Mouse (Mus musculus): ENCODE data around the gene Upb1. TPM values are rescaled to one million over a fixed set of nuclear protein-coding genes. Genes with fewer than 3 reads are reported as not detected.
"Not testable (repeated sequence)": the region's sequence is repeated elsewhere in the genome, so short reads cannot be mapped to it uniquely, and the experiment has no call there.

The Upb1 gene
- polyA plus RNA-seq, 1 experiment from 2014 or later = 0.41 TPM

DNA sequence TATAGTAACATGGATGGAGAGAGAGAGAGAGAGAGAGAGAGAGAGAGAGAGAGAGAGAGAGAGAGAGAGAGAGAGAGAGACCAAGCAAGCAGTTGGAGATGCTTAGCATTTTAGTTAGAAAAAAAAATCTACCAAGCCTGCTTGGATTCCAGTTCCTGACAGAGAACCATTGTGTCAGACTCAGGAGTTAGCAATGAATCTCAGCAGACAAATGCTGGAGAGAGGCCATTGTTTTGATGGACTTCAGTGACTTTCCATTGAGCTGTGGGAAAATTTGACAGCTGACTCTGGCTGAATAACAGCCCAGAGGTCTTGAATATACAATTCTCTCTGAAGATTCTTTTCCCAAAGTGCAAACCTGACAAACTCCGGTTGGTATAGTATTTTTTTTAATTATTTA lies 56.9 kb downstream of the Upb1 start:
- Histone ChIP-seq H3K4me1 (ENCODE audit: control insufficient read depth, insufficient read depth, low read length) (no peaks in the 10 kb centered on the region), H3K27ac (ENCODE audit: low read length) (no peak overlapping the region), H3K4me3 (ENCODE audit: low read depth, low read length) (no peak overlapping the region), H3K27me3 (ENCODE audit: control insufficient read depth, insufficient read depth, low read depth, low read length) (no peaks in the 10 kb centered on the region), H3K4me2 (ENCODE audit: low read length) (no peak overlapping the region), H3K36me3 (ENCODE audit: control insufficient read depth, insufficient read depth, low read length) (no peaks in the 10 kb centered on the region), H3K9me3 (replicated peaks; ENCODE audit: control insufficient read depth, low read length, poor library complexity, severe bottlenecking) (no peaks in the 10 kb centered on the region), H3K9ac (ENCODE audit: low read depth, low read length) (no peak overlapping the region)
- WGBS = 74% methylated on average over 1 of the region's 1 CpGs
- ATAC-seq = no peak

DNA sequence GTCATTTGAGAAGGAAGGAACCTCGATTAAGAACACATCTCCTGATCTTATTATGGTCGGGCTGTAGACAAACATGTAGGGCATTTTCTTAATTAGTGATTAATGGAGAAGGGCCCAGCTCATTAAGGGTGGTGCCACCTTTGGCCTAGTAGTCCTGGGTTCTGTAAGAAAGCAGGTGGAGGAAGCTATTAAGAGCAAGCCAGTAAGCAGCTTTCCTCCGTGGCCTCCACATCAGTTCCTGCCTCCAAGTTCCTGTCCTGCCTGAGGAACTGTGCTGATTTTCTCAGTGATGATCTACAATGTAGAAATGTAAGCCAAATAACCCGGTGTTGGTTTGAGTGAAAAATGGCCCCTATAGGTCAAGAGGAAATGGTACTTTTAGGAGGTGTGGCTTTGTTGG lies 57.4 kb downstream of the Upb1 start:
- Histone ChIP-seq H3K9me3 (replicated peaks; ENCODE audit: control insufficient read depth, low read length, poor library complexity, severe bottlenecking) (no peaks in the 10 kb centered on the region), H3K4me2 (ENCODE audit: low read length) (no peak overlapping the region), H3K4me3 (ENCODE audit: low read depth, low read length) (no peak overlapping the region), H3K9ac (ENCODE audit: low read depth, low read length) (no peak overlapping the region), H3K27me3 (ENCODE audit: control insufficient read depth, insufficient read depth, low read depth, low read length) (no peaks in the 10 kb centered on the region), H3K36me3 (ENCODE audit: control insufficient read depth, insufficient read depth, low read length) (no peaks in the 10 kb centered on the region), H3K4me1 (ENCODE audit: control insufficient read depth, insufficient read depth, low read length) (no peaks in the 10 kb centered on the region), H3K27ac (ENCODE audit: low read length) (no peak overlapping the region)
- ATAC-seq = no peak
- WGBS = 93% methylated on average over 4 of the region's 4 CpGs

DNA sequence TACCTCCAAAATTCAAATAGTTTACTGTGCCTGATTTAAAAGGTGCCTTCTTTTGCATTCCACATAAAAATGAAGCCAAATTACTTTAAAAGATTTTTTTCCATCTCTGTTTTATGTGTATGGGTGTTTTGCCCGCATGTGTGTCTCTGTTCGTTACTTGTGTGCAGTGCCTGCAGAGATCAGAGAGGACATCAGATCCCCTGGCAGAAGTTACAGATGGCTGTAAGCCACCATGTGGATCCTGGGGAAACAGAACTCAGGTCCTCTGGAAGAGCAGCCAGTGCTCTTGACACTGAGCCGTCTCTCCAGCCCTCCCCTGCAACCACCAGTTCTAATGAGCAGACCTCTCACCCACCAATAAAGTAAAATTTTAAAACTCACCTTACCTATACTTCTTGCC lies 61.8 kb downstream of the Upb1 start:
- Histone ChIP-seq H3K27me3 (ENCODE audit: control insufficient read depth, insufficient read depth, low read depth, low read length) (no peaks in the 10 kb centered on the region), H3K9ac (ENCODE audit: low read depth, low read length) (no peak overlapping the region), H3K4me3 (ENCODE audit: low read depth, low read length) (no peak overlapping the region), H3K4me2 (ENCODE audit: low read length) (no peak overlapping the region), H3K9me3 (replicated peaks; ENCODE audit: control insufficient read depth, low read length, poor library complexity, severe bottlenecking) (no peaks in the 10 kb centered on the region), H3K4me1 (ENCODE audit: control insufficient read depth, insufficient read depth, low read length) (no peaks in the 10 kb centered on the region), H3K36me3 (ENCODE audit: control insufficient read depth, insufficient read depth, low read length) (no peaks in the 10 kb centered on the region), H3K27ac (ENCODE audit: low read length) (no peak overlapping the region)
- WGBS = 79% methylated on average over 3 of the region's 3 CpGs
- no peak for ATAC-seq

DNA sequence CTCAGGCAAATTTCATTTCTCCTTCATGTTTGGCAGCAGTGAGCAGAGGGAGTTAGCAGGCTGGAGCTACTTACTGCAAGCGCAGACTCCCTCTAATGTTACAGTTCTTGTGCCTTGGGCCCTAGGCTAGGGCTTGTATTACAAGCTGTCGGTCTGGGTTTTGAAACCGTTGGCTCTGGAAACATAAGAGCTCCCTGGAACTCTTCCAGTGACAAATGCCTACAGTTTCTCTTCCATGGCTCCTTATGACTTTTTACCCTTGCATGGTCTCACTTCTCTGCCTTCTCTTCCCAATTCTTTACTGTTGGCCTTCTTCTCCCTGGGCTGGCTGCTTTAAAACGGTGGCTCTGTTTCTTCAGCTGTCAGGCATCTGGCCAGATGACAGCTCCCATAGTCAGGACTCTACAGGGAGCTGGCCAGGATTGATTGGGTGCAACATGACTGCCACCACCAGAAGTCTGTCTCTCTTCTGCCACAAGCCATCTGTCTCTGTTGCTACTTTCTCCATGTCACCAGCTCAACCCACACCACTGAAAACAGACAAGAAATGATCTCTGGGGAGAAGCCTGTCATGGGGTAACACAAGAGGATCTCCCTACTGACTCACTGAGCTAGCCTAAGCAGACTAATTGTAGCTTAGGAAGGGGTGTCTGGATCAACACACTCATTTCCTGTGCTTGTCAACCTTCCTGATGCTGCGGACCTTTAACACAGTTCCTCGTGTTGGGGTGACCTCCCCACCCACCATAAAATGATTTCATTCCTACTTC lies 65.1 kb downstream of the Upb1 start:
- Histone ChIP-seq H3K4me3 (ENCODE audit: low read depth, low read length) (no peak overlapping the region), H3K27ac (ENCODE audit: low read length) (no peak overlapping the region), H3K9ac (ENCODE audit: low read depth, low read length) (no peak overlapping the region), H3K9me3 (replicated peaks; ENCODE audit: control insufficient read depth, low read length, poor library complexity, severe bottlenecking) (no peaks in the 10 kb centered on the region), H3K27me3 (ENCODE audit: control insufficient read depth, insufficient read depth, low read depth, low read length) (no peaks in the 10 kb centered on the region), H3K36me3 (ENCODE audit: control insufficient read depth, insufficient read depth, low read length) (no peaks in the 10 kb centered on the region), H3K4me1 (ENCODE audit: control insufficient read depth, insufficient read depth, low read length) (no peaks in the 10 kb centered on the region), H3K4me2 (ENCODE audit: low read length) (no peak overlapping the region)
- no peak for ATAC-seq
- 87% methylated on average over 6 of the region's 6 CpGs for WGBS

DNA sequence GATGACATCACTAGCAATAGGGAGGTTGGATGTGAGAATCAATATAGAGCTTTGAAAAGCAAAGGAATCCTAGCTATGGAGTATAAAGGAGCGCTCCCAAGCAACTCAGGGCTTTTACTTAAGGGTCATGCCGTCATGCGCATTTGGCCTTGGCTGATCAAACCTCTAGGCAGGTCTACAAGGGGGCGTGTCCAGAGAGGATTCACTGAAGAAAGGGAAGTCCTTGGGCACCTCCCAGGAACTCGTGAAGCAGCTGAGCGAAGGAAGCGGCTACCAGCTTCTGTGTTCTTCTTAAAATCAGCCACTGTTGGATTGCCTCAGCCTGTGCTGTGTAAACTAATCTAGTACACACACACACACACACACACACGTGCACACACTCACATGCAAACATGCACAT lies 72.5 kb downstream of the Upb1 start:
- Histone ChIP-seq H3K9me3 (replicated peaks; ENCODE audit: control insufficient read depth, low read length, poor library complexity, severe bottlenecking) (no peaks in the 10 kb centered on the region), H3K9ac (ENCODE audit: low read depth, low read length) (no peak overlapping the region), H3K27me3 (ENCODE audit: control insufficient read depth, insufficient read depth, low read depth, low read length) (no peaks in the 10 kb centered on the region), H3K4me3 (ENCODE audit: low read depth, low read length) (no peak overlapping the region), H3K27ac (ENCODE audit: low read length) (no peak overlapping the region), H3K36me3 (ENCODE audit: control insufficient read depth, insufficient read depth, low read length) (no peaks in the 10 kb centered on the region), H3K4me1 (ENCODE audit: control insufficient read depth, insufficient read depth, low read length) (no peaks in the 10 kb centered on the region), H3K4me2 (ENCODE audit: low read length) (no peak overlapping the region)
- no peak for ATAC-seq
- WGBS = 84% methylated on average over 8 of the region's 8 CpGs

DNA sequence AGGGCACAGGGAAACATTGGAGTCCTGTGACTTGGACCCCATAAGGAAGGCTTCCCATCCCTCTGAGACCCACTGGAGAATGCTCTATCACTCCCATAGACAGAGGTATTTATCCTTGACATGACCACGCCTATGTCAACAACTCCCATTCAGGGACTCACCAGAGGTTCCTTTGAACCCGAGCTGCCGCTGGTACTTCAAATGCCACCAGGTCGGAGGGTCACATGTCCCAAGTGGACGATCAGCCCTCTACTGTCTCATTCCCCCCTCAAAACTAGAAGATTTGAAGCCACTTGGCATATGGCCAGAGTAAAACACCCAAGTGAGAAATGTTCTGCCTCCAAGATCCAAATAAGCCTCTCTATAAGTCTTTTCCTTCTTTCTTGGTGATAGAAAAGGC lies 73.7 kb downstream of the Upb1 start:
- H3K4me3 ChIP-seq (ENCODE audit: low read depth, low read length) = no peak overlapping the region
- no peaks in the 10 kb centered on the region for H3K4me1 ChIP-seq (ENCODE audit: control insufficient read depth, insufficient read depth, low read length)
- H3K27ac ChIP-seq (ENCODE audit: low read length) = no peak overlapping the region
- WGBS = 38% methylated on average over 5 of the region's 5 CpGs
- H3K9me3 ChIP-seq (replicated peaks; ENCODE audit: control insufficient read depth, low read length, poor library complexity, severe bottlenecking) = no peaks in the 10 kb centered on the region
- H3K36me3 ChIP-seq (ENCODE audit: control insufficient read depth, insufficient read depth, low read length) = no peaks in the 10 kb centered on the region
- no peak overlapping the region for H3K9ac ChIP-seq (ENCODE audit: low read depth, low read length)
- no peak for ATAC-seq
- H3K27me3 ChIP-seq (ENCODE audit: control insufficient read depth, insufficient read depth, low read depth, low read length) = no peaks in the 10 kb centered on the region
- H3K4me2 ChIP-seq (ENCODE audit: low read length) = no peak overlapping the region

DNA sequence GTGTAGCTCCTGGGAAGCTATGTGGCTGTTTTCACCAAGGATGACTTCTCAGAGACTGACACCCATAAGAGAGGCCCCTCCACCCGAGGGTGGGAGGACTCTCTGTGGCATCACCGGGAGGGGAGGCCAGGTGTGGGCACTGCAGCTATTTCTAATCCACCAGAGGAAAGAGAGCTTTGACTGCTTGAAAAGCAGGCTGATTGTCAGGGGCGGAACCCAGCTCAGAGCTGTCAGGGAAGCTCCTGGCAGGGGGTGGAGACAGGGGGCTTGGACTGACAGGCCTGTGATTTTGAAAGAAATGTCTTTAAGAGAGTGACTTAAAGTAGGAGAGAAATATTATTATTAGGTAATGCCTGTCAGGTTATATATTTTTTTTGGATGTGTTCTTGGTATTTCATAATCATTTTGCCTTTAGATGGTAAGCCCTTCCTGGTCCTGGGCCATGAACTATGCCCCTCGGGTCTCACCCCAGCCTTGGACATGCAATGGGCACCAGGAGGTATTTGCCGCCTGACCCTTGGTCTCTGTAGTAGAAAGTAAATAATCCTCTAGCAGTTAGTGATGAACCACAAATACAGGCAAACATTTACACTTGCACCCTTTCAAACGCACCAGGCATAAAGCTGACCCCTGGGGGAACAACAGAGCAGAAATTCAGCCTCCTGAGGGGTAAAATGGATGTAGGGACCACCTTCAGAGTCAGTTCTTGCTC lies 74.4 kb downstream of the Upb1 start:
- ATAC-seq; H3K27ac ChIP-seq (ENCODE audit: low read length); H3K4me1 ChIP-seq (ENCODE audit: control insufficient read depth, insufficient read depth, low read length); H3K4me3 ChIP-seq (ENCODE audit: low read depth, low read length); H3K4me2 ChIP-seq (ENCODE audit: low read length); H3K9me3 ChIP-seq (replicated peaks; ENCODE audit: control insufficient read depth, low read length, poor library complexity, severe bottlenecking); H3K9ac ChIP-seq (ENCODE audit: low read depth, low read length); H3K36me3 ChIP-seq (ENCODE audit: control insufficient read depth, insufficient read depth, low read length); H3K27me3 ChIP-seq (ENCODE audit: control insufficient read depth, insufficient read depth, low read depth, low read length): not testable (repeated sequence)
- 14% methylated on average over 4 of the region's 6 CpGs for WGBS

GRCm38 (mm10) chr10:75477034-75477433 lies 76.1 kb downstream of the Upb1 start:
- Histone ChIP-seq H3K27ac (ENCODE audit: low read length) (no peak overlapping the region), H3K36me3 (ENCODE audit: control insufficient read depth, insufficient read depth, low read length) (no peaks in the 10 kb centered on the region), H3K4me2 (ENCODE audit: low read length) (no peak overlapping the region), H3K9me3 (replicated peaks; ENCODE audit: control insufficient read depth, low read length, poor library complexity, severe bottlenecking) (no peaks in the 10 kb centered on the region), H3K9ac (ENCODE audit: low read depth, low read length) (no peak overlapping the region), H3K4me1 (ENCODE audit: control insufficient read depth, insufficient read depth, low read length) (no peaks in the 10 kb centered on the region), H3K4me3 (ENCODE audit: low read depth, low read length) (no peak overlapping the region), H3K27me3 (ENCODE audit: control insufficient read depth, insufficient read depth, low read depth, low read length) (no peaks in the 10 kb centered on the region)
- no peak for ATAC-seq
- 81% methylated on average over 9 of the region's 9 CpGs for WGBS

DNA sequence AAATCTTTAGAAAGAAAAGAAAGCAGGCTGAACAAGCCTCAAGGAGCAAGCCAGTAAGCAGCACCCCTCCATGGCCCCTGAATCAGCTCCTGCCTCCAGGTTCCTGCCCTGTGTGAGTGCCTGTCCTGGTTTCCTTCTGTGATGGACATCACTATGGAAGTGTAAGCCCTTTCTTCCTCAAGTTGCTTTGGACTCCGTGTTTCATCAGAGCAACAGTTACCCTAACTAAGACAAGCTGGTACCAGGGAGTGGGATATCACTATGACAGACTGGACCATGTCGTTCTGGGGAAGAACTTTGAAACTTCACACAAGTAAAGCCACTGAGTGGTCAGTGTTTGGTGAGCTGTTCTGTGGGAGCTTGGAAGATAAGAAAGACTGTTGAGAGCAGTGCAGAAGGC lies 79.0 kb downstream of the Upb1 start:
- Histone ChIP-seq H3K9me3 (replicated peaks; ENCODE audit: control insufficient read depth, low read length, poor library complexity, severe bottlenecking) (no peaks in the 10 kb centered on the region), H3K36me3 (ENCODE audit: control insufficient read depth, insufficient read depth, low read length) (no peaks in the 10 kb centered on the region), H3K27ac (ENCODE audit: low read length) (no peak overlapping the region), H3K27me3 (ENCODE audit: control insufficient read depth, insufficient read depth, low read depth, low read length) (no peaks in the 10 kb centered on the region), H3K9ac (ENCODE audit: low read depth, low read length) (no peak overlapping the region), H3K4me3 (ENCODE audit: low read depth, low read length) (no peak overlapping the region), H3K4me2 (ENCODE audit: low read length) (no peak overlapping the region), H3K4me1 (ENCODE audit: control insufficient read depth, insufficient read depth, low read length) (no peaks in the 10 kb centered on the region)
- WGBS = 81% methylated on average over 2 of the region's 2 CpGs
- ATAC-seq = no peak
